Mouse (Mus musculus): Measurements from ENCODE around the gene Hcn2. TPM values are rescaled to one million over a fixed set of nuclear protein-coding genes. Genes with fewer than 3 reads are reported as not detected.

Hcn2 gene
- total and polyA plus RNA-seq, 3 experiments: 0.11 to 0.27 TPM; not detected in 1

GRCm38 (mm10) chr10:79686219-79686618, 30.2 kb upstream of the Hcn2 start:
- H3K4me1 ChIP-seq (ENCODE audit: insufficient read depth, low read depth, low read length): peaks cover 50% of the 10 kb centered on the region
- H3K36me3 ChIP-seq (replicated peaks): peaks cover 77% of the 10 kb centered on the region
- TF ChIP-seq POLR2AphosphoS5 (IDR thresholded peaks at IDR 0.05; ENCODE audit: insufficient replicate concordance, low read depth, low read length): no peak
- no peak for TF ChIP-seq TAL1 (conservative IDR thresholded peaks at IDR 0.05; ENCODE audit: low read depth, low read length)
- TF ChIP-seq CTCF (IDR thresholded peaks at IDR 0.05; ENCODE audit: low read depth, low read length): no peak
- no peak for TF ChIP-seq GATA2 (IDR thresholded peaks at IDR 0.05; ENCODE audit: borderline replicate concordance, low read depth, low read length)
- no peak for TF ChIP-seq GATA1 (IDR thresholded peaks at IDR 0.05; ENCODE audit: borderline replicate concordance, low read length)
- no peaks in the 10 kb centered on the region for H3K27me3 ChIP-seq (ENCODE audit: insufficient read depth, low read length)
- DNase-seq (ENCODE audit: low spot score) (no peak), ATAC-seq (ENCODE audit: extremely low read depth, insufficient number of reproducible peaks, low FRiP score, poor library complexity, severe bottlenecking) (no peak)
- no peak overlapping the region for H3K4me3 ChIP-seq (ENCODE audit: low read depth, low read length)
- H3K9me3 ChIP-seq (replicated peaks): no peaks in the 10 kb centered on the region

- Histone ChIP-seq H3K4me3 (ENCODE audit: low read depth, low read length) (no peak overlapping the region), H3K9me3 (replicated peaks) (no peaks in the 10 kb centered on the region), H3K4me1 (ENCODE audit: insufficient read depth, low read depth, low read length) (peaks cover 47% of the 10 kb centered on the region), H3K27me3 (ENCODE audit: insufficient read depth, low read length) (no peaks in the 10 kb centered on the region), H3K36me3 (replicated peaks) (peaks cover 77% of the 10 kb centered on the region)
- no peak for TF ChIP-seq CTCF (IDR thresholded peaks at IDR 0.05; ENCODE audit: low read depth, low read length)
- TF ChIP-seq POLR2AphosphoS5 (IDR thresholded peaks at IDR 0.05; ENCODE audit: insufficient replicate concordance, low read depth, low read length): no peak
- TF ChIP-seq GATA2 (IDR thresholded peaks at IDR 0.05; ENCODE audit: borderline replicate concordance, low read depth, low read length): no peak
- no peak for TF ChIP-seq GATA1 (IDR thresholded peaks at IDR 0.05; ENCODE audit: borderline replicate concordance, low read length)
- TF ChIP-seq TAL1 (conservative IDR thresholded peaks at IDR 0.05; ENCODE audit: low read depth, low read length): no peak
- no peak for ATAC-seq (ENCODE audit: extremely low read depth, insufficient number of reproducible peaks, low FRiP score, poor library complexity, severe bottlenecking)
- no peak for DNase-seq (ENCODE audit: low spot score)
Observed at GRCm38 (mm10) chr10:79686691-79687090, 29.7 kb upstream of the Hcn2 start.

- DNase-seq (ENCODE audit: low spot score): no peak
- no peaks in the 10 kb centered on the region for H3K27me3 ChIP-seq (ENCODE audit: insufficient read depth, low read length)
- peaks cover 6% of the 10 kb centered on the region for H3K9me3 ChIP-seq (replicated peaks)
- H3K4me1 ChIP-seq (ENCODE audit: insufficient read depth, low read depth, low read length): peaks cover 47% of the 10 kb centered on the region
- peaks cover 81% of the 10 kb centered on the region for H3K36me3 ChIP-seq (replicated peaks)
- TF ChIP-seq GATA2 (IDR thresholded peaks at IDR 0.05; ENCODE audit: borderline replicate concordance, low read depth, low read length) (no peak), TAL1 (conservative IDR thresholded peaks at IDR 0.05; ENCODE audit: low read depth, low read length) (no peak), POLR2AphosphoS5 (IDR thresholded peaks at IDR 0.05; ENCODE audit: insufficient replicate concordance, low read depth, low read length) (no peak), GATA1 (IDR thresholded peaks at IDR 0.05; ENCODE audit: borderline replicate concordance, low read length) (no peak), CTCF (IDR thresholded peaks at IDR 0.05; ENCODE audit: low read depth, low read length) (no peak)
- H3K4me3 ChIP-seq (ENCODE audit: low read depth, low read length): no peak overlapping the region
- no peak for ATAC-seq (ENCODE audit: extremely low read depth, insufficient number of reproducible peaks, low FRiP score, poor library complexity, severe bottlenecking)
Observed at GRCm38 (mm10) chr10:79687513-79687912, 28.9 kb upstream of the Hcn2 start.

GRCm38 (mm10) chr10:79688720-79689119, 27.7 kb upstream of the Hcn2 start, which contains the start of gene Gzmm:
Gene Gzmm (plus strand): TSS chr10:79689020.
- TF ChIP-seq CTCF (IDR thresholded peaks at IDR 0.05; ENCODE audit: low read depth, low read length) (no peak), GATA1 (IDR thresholded peaks at IDR 0.05; ENCODE audit: borderline replicate concordance, low read length) (no peak), TAL1 (conservative IDR thresholded peaks at IDR 0.05; ENCODE audit: low read depth, low read length) (no peak), POLR2AphosphoS5 (IDR thresholded peaks at IDR 0.05; ENCODE audit: insufficient replicate concordance, low read depth, low read length) (no peak; the same call in 1 of the 2 replicates), GATA2 (IDR thresholded peaks at IDR 0.05; ENCODE audit: borderline replicate concordance, low read depth, low read length) (no peak)
- no peak within 1 kb of the TSS for H3K4me3 ChIP-seq (ENCODE audit: low read depth, low read length)
- ATAC-seq (ENCODE audit: extremely low read depth, insufficient number of reproducible peaks, low FRiP score, poor library complexity, severe bottlenecking): no peak

GRCm38 (mm10) chr10:79689178-79689577, 27.3 kb upstream of the Hcn2 start:
- DNase-seq (ENCODE audit: low spot score): no peak
- no peak for TF ChIP-seq TAL1 (conservative IDR thresholded peaks at IDR 0.05; ENCODE audit: low read depth, low read length)
- peak; percentile 71 for TF ChIP-seq POLR2AphosphoS5 (IDR thresholded peaks at IDR 0.05; ENCODE audit: insufficient replicate concordance, low read depth, low read length)
- TF ChIP-seq GATA1 (IDR thresholded peaks at IDR 0.05; ENCODE audit: borderline replicate concordance, low read length): no peak
- TF ChIP-seq GATA2 (IDR thresholded peaks at IDR 0.05; ENCODE audit: borderline replicate concordance, low read depth, low read length): no peak
- no peak for TF ChIP-seq CTCF (IDR thresholded peaks at IDR 0.05; ENCODE audit: low read depth, low read length)
- Histone ChIP-seq H3K27me3 (ENCODE audit: insufficient read depth, low read length) (no peaks in the 10 kb centered on the region), H3K36me3 (replicated peaks) (peaks cover 70% of the 10 kb centered on the region), H3K9me3 (replicated peaks) (peaks cover 6% of the 10 kb centered on the region), H3K4me3 (ENCODE audit: low read depth, low read length) (no peak overlapping the region), H3K4me1 (ENCODE audit: insufficient read depth, low read depth, low read length) (peaks cover 37% of the 10 kb centered on the region)
- ATAC-seq (ENCODE audit: extremely low read depth, insufficient number of reproducible peaks, low FRiP score, poor library complexity, severe bottlenecking): no peak

More at GRCm38 (mm10) chr10:79688720-79689119, 27.7 kb upstream of the Hcn2 start, which contains the start of gene Gzmm:
- DNase-seq (ENCODE audit: low spot score): no peak
- Histone ChIP-seq H3K27me3 (ENCODE audit: insufficient read depth, low read length) (no peaks in the 10 kb centered on the region), H3K36me3 (replicated peaks) (peaks cover 74% of the 10 kb centered on the region), H3K9me3 (replicated peaks) (peaks cover 6% of the 10 kb centered on the region), H3K4me1 (ENCODE audit: insufficient read depth, low read depth, low read length) (peaks cover 41% of the 10 kb centered on the region)

GRCm38 (mm10) chr10:79691986-79692548, 24.4 kb upstream of the Hcn2 start:
- no peak overlapping the region for H3K4me3 ChIP-seq (ENCODE audit: low read depth, low read length)
- peaks cover 11% of the 10 kb centered on the region for H3K27me3 ChIP-seq (ENCODE audit: insufficient read depth, low read length)
- H3K36me3 ChIP-seq (replicated peaks): peaks cover 41% of the 10 kb centered on the region
- H3K4me1 ChIP-seq (ENCODE audit: insufficient read depth, low read depth, low read length): peaks cover 15% of the 10 kb centered on the region
- ATAC-seq (ENCODE audit: extremely low read depth, insufficient number of reproducible peaks, low FRiP score, poor library complexity, severe bottlenecking) (no peak), DNase-seq (ENCODE audit: low spot score) (no peak)
- peaks cover 6% of the 10 kb centered on the region for H3K9me3 ChIP-seq (replicated peaks)
- TF ChIP-seq GATA1 (IDR thresholded peaks at IDR 0.05; ENCODE audit: borderline replicate concordance, low read length) (no peak), GATA2 (IDR thresholded peaks at IDR 0.05; ENCODE audit: borderline replicate concordance, low read depth, low read length) (no peak), CTCF (IDR thresholded peaks at IDR 0.05; ENCODE audit: low read depth, low read length) (no peak; the same call in 1 of the 2 replicates), POLR2AphosphoS5 (IDR thresholded peaks at IDR 0.05; ENCODE audit: insufficient replicate concordance, low read depth, low read length) (no peak), TAL1 (conservative IDR thresholded peaks at IDR 0.05; ENCODE audit: low read depth, low read length) (no peak)
